Mouse (Mus musculus) forebrain, embryonic 16.5 days (tissue): ENCODE results near the gene Vwa1. TPM values are rescaled to one million over a fixed set of nuclear protein-coding genes. Genes with fewer than 3 reads are reported as not detected.
"Not testable (repeated sequence)": the region's sequence is repeated elsewhere in the genome, so short reads cannot be mapped to it uniquely, and the experiment has no call there.

ENCODE experiments used
- ATAC-seq: fragments of 200-750 bp; cut with Nextera tagmentation; 2 replicates; pipeline ENCODE4 v1.8.0; 2017; ENCODE audit warnings: mild to moderate bottlenecking, moderate library complexity
- H3K27ac ChIP-seq: fragments of 300-500 bp; sonication (generic); 2 replicates; pipeline ENCODE4 v1.5.1; 2014; ENCODE audit warnings: low read length, control low read depth
- H3K27me3 ChIP-seq: fragments of 300-500 bp; sonication (generic); replicated peaks from 2 replicates; pipeline ENCODE4 v1.6.1; 2014; ENCODE audit warnings: low read length; ENCODE audit not compliant: control insufficient read depth, insufficient read depth
- H3K36me3 ChIP-seq: fragments of 300-500 bp; sonication (generic); 2 replicates; pipeline ENCODE4 v1.6.1; 2014; ENCODE audit not compliant: control insufficient read depth, insufficient read depth
- H3K4me1 ChIP-seq: fragments of 300-500 bp; sonication (generic); replicated peaks from 2 replicates; pipeline ENCODE4 v1.6.1; 2014; ENCODE audit warnings: low read length; ENCODE audit not compliant: control insufficient read depth, insufficient read depth
- H3K4me2 ChIP-seq: fragments of 300-500 bp; sonication (generic); 2 replicates; pipeline ENCODE4 v1.6.1; 2014; ENCODE audit warnings: mild to moderate bottlenecking, low read length, control low read depth
- H3K4me3 ChIP-seq: fragments of 300-500 bp; sonication (generic); replicated peaks from 2 replicates; pipeline ENCODE4 v1.5.1; 2014; ENCODE audit warnings: mild to moderate bottlenecking, low read length, control low read depth
- H3K9ac ChIP-seq: fragments of 300-500 bp; sonication (generic); replicated peaks from 2 replicates; pipeline ENCODE4 v1.6.1; 2014; ENCODE audit warnings: low read depth, low read length, control low read depth
- H3K9me3 ChIP-seq: fragments of 300-500 bp; sonication (generic); 2 replicates; pipeline ENCODE4 v1.6.1; 2016; ENCODE audit warnings: low read length; ENCODE audit not compliant: control insufficient read depth
- WGBS: fragments of 180-500 bp; shearing (Covaris S2); extraction: QIAGEN DNeasy Blood & Tissue Kit; methylation state at CpG from one replicate; pipeline ENCODE4 v1.1.7; 2014; 5-methylcytosine and 5-hydroxymethylcytosine counted together
- polyA plus RNA-seq: library from polyadenylated mRNA; unstranded; fragments of >200 nt; fragmentation: Nextera tagmentation; extraction: Ambion mirVana; gene quantifications from 2 replicates; pipeline ENCODE4 v1.2.1, GENCODE M21; 2015

Gene Vwa1
- polyA plus RNA-seq, 1 experiment from 2014 or later = 27.3 TPM

DNA sequence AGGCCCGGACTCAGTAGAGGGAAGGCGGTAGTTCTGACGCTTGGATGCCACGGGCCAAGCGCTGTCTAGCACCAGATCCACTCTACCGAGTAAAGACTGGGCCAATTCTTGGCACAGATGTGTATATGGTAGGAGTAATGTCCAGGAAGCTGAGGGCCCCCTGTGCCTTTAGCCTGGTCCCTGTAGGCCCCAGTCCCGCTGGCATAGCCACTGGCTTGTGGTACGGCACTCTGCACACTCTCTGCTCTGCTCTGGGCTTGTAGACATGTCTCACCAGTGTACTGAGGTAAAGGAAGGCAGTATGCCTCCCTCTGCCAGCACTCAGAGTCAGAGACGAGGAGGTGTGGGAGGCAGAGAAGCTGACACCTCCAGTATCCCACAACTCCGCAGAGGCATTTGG is 33.8 kb downstream of the Vwa1 start:
- not testable (repeated sequence) for H3K27me3 ChIP-seq, H3K4me3 ChIP-seq, H3K27ac ChIP-seq, H3K9me3 ChIP-seq, H3K4me2 ChIP-seq, H3K9ac ChIP-seq, ATAC-seq
- Histone ChIP-seq H3K36me3 (peaks cover 12% of the 10 kb centered on the region; the same call in 1 of the 2 replicates), H3K4me1 (peaks cover 11% of the 10 kb centered on the region)
- 91% methylated on average over 10 of the region's 10 CpGs for WGBS

DNA sequence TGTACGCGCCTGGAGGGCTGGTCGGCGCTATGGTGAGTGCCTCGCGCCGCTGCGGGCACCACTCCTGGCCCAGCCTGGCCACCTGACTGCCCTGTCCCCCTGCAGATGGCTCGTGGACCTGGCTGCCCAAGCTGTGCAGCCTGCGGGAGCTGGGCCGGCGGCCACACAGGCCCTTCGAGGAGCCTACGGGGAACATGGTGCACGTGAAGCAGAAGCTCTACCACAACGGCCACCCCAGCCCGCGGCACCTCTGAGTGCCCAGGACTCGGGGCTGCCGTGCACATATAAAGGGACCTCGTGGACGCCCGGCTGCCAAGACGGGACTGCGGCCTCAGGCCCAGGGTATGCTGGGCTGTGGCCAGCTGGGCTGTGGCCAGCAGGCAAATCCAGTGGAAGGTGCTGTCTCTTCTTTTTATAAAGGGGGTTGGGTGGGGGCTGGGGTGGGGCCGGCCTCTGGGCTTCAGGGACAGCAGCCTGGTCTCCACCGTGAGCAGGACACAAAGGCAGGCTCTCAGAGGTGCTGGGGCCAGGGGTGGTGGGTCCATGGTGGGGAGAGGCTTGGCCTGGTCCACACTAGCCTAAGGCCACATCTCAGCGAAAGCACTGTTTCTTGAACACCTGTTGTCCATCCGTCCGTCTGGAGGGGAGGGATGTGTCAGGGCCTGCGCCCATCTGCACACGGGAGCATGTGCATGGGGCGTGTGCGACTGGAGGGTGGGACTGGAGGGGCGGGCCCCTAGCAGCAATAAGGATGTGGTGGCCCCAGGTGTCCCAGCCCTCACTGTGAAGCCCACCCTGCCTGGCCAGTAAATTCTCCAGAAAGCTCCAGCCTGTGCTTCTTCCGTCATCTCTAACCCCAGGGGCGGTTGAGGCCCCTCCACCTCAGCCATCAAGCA is 34.5 kb downstream of the Vwa1 start:
- peaks cover 14% of the 10 kb centered on the region for H3K4me1 ChIP-seq
- H3K4me2 ChIP-seq = no peak overlapping the region
- no peak for ATAC-seq
- 67% methylated on average over 37 of the region's 37 CpGs for WGBS
- no peaks in the 10 kb centered on the region for H3K27me3 ChIP-seq
- peaks cover 8% of the 10 kb centered on the region; the same call in 1 of the 2 replicates for H3K36me3 ChIP-seq
- H3K9ac ChIP-seq = no peak overlapping the region
- H3K4me3 ChIP-seq = no peak overlapping the region
- no peak overlapping the region for H3K27ac ChIP-seq
- H3K9me3 ChIP-seq = no peaks in the 10 kb centered on the region

DNA sequence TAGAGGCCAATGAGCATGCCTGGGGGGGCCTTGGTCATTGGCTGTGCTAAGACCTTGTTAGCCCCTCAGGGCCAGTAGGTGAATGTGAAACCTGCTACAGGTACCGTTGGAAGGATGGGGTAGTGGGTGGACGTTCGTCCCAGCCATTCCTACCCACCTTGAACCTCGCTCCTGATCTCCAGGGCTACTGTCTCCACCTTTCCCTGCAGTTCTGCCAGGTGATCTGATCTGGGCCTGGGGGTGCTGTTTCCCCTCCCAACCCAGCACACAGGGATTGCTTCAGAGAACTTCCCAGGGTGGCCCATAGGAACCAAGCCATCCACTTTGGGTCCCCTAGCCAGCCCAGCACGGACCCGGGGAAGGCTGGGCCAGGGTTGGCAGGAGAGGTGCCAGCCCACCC is 35.3 kb downstream of the Vwa1 start:
- H3K4me1 ChIP-seq = peaks cover 16% of the 10 kb centered on the region
- no peaks in the 10 kb centered on the region for H3K27me3 ChIP-seq
- no peak overlapping the region for H3K4me2 ChIP-seq
- peaks cover 4% of the 10 kb centered on the region; the same call in 1 of the 2 replicates for H3K36me3 ChIP-seq
- H3K9me3 ChIP-seq = no peaks in the 10 kb centered on the region
- no peak for ATAC-seq
- H3K9ac ChIP-seq = no peak overlapping the region
- 82% methylated on average over 6 of the region's 6 CpGs for whole genome bisulfite sequencing
- H3K4me3 ChIP-seq = no peak overlapping the region
- H3K27ac ChIP-seq = no peak overlapping the region

DNA sequence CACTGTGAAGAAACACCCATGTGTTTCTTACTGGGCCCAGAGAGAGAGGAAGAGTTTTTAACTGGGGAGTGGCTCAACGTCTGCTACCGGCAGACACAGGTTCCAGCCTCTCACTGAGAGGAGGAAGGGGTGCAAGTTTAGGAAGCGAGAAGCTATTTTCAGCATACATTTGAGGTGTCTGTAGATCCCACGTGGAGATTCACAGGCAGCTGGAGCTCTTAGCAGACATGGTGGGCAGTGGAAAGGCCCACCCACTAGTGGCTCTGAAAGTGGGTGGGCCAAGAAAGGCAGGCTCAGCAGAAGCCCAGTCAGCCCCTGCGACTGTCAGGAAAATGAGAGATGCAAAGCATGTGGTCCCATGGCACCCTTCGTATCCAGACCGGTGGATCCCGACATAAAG is 36.2 kb downstream of the Vwa1 start:
- H3K27ac ChIP-seq = no peak overlapping the region
- H3K27me3 ChIP-seq = no peaks in the 10 kb centered on the region
- 70% methylated on average over 8 of the region's 8 CpGs for WGBS
- H3K4me2 ChIP-seq = no peak overlapping the region
- H3K4me1 ChIP-seq = peaks cover 25% of the 10 kb centered on the region
- no peaks in the 10 kb centered on the region for H3K9me3 ChIP-seq
- H3K4me3 ChIP-seq = no peak overlapping the region
- ATAC-seq = no peak
- no peak overlapping the region for H3K9ac ChIP-seq
- H3K36me3 ChIP-seq = peaks cover 4% of the 10 kb centered on the region; the same call in 1 of the 2 replicates

DNA sequence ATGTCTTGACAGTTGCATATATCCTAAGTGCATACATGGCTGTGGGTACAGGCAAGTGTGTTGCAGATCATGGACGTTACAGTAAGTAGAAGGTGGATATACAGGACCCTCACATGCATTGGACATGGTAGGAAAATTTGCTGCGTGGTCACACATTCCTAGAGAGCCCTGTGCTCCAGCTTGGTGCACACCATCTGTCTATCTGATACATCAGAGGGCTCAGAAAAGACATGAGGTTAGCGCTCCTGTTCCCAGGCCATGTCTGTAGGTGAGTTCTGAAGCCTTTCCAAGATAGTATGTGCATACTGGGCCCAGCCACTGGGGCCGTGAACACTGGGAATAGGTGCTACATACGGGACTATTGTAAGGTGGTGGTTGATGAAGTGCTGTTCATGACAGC is 38.1 kb downstream of the Vwa1 start:
- Histone ChIP-seq H3K36me3 (no peaks in the 10 kb centered on the region), H3K4me1 (peaks cover 25% of the 10 kb centered on the region), H3K9me3 (no peaks in the 10 kb centered on the region), H3K4me2 (peak overlapping the region; percentile 97), H3K27me3 (no peaks in the 10 kb centered on the region), H3K4me3 (no peak overlapping the region; the same call in 1 of the 2 replicates), H3K27ac (no peak overlapping the region), H3K9ac (0 out of 2 replicates have a peak overlapping the region, but pooled peaks have one; percentile 95)
- no peak for ATAC-seq
- 86% methylated on average over 5 of the region's 5 CpGs for WGBS

DNA sequence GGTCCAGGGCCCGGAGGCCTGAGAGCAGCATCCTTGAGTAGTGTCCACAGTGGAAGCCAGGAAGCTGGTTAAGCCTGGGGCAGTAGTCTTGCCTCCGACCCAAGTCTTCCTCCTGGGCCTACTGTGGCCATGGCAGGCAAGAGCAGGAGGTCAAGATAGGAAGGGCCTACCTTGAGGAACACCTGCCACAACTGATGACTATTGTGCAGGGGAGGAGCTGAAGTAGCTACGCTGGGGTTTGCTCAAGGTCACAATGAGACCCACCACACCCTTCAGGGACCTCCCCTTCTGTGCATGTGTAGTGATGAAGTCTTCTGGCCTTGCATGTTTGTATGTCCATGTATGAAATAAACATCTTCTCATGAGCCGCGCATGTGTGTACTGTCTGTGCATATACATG is 38.7 kb downstream of the Vwa1 start:
- 59% methylated on average over 5 of the region's 5 CpGs for WGBS
- Histone ChIP-seq H3K27me3 (no peaks in the 10 kb centered on the region), H3K4me2 (peak overlapping the region; percentile 97), H3K9ac (peak overlapping the region; percentile 95), H3K27ac (peak overlapping the region; percentile 42; the same call in 1 of the 2 replicates), H3K9me3 (no peaks in the 10 kb centered on the region), H3K4me1 (peaks cover 25% of the 10 kb centered on the region), H3K36me3 (no peaks in the 10 kb centered on the region), H3K4me3 (peak overlapping the region; percentile 79)
- no peak for ATAC-seq

DNA sequence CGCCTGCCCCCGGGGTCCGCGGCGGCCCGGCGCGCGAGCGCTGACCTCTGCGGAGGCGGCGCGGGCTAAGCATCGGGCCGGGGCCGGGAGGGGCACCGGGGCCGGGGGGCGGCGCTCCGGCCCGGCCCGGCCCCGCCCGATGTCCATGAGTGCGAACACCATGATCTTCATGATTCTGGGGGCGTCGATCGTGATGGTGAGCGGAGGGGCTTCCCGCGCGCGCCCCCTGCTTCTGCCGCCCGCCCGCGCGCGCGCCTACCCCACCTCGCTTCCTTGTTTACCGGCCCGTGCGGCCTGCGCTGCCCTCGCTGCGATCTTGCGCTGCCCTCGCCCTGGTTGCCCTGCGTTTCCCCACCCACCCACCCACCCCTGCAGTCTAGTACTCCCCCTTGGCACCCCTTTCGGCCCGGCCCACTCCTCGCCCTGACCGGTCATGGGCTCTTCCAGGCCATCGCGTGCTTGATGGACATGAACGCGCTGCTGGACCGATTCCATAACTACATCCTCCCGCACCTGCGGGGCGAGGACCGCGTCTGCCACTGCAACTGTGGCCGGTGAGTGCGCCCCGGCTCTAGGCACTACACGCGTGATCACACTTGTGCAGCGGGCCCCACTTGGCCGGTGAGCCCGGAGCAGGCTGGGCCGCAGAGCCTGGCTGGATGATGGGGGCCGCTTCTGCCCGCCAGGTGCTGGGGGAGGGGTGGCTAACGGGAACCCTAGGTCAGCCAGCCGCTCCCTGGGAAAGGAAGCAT is 39.4 kb downstream of the Vwa1 start:
- under 1% methylated on average over 63 of the region's 79 CpGs for WGBS
- peak overlapping the region; percentile 79 for H3K4me3 ChIP-seq
- H3K27me3 ChIP-seq = no peaks in the 10 kb centered on the region
- no peaks in the 10 kb centered on the region for H3K9me3 ChIP-seq
- H3K9ac ChIP-seq = peak overlapping the region; percentile 95
- peak overlapping the region; percentile 97 for H3K4me2 ChIP-seq
- H3K4me1 ChIP-seq = peaks cover 25% of the 10 kb centered on the region
- H3K27ac ChIP-seq = peak overlapping the region; percentile 89
- H3K36me3 ChIP-seq = no peaks in the 10 kb centered on the region
- ATAC-seq = peak; percentile 52

DNA sequence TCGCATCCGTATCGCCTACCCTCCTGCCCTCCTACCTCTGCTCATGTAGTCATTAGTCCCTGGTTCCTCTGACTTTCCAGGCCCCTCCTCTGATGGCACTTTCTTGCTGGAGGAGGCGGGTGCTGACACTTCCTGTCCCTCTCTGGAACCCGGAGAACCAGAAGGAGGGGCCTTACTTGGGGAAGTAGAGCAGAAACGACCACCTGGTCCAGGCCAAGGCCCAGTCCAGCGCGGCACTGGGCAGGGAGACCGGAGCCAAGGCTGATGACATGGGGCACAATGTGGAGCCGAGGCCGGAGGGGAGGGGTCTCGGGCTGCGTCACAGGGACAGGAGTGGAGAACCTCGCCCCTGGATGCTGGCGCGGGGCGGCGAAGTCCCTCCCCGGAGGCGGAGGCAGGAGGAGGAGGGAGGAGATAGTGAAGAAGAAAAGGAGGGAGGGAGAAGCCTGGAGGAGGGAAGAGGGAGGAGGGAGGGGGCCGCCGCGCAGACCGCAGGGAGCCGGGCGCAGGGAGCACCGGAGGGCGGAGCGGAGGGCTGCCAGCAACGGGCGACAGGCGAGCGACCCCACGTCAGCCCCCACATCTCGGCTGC is 40.1 kb downstream of the Vwa1 start, which contains the start of gene Tmem240:
Gene Tmem240, plus strand, starts transcription at position 451 of the 592 bp plus-strand sequence.
- peak within 1 kb of the TSS; percentile 97 for H3K4me2 ChIP-seq
- peak; percentile 93 for ATAC-seq
- WGBS = under 1% methylated on average over 29 of the region's 35 CpGs

DNA sequence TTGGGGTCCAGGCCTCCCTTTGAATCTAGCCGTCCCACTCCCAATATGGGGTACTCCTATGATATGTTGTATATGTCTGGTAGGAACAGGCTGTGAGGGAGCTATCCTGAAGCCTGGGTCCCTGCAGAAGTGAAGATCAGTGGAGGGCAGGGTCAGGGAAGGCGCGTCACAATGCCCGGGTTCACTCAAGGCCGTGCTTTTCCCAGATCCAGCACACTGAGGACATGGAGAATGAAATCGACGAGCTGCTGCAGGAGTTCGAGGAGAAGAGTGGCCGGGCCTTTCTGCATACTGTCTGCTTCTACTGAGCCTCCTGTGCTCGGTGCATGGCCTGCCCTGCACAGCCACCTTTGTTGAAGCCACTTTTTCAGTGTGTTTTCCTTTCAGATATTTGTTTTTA is 41.2 kb downstream of the Vwa1 start:
- ATAC-seq = no peak
- H3K9me3 ChIP-seq = no peaks in the 10 kb centered on the region
- no peaks in the 10 kb centered on the region for H3K36me3 ChIP-seq
- no peak overlapping the region for H3K9ac ChIP-seq
- peaks cover 25% of the 10 kb centered on the region for H3K4me1 ChIP-seq
- no peaks in the 10 kb centered on the region for H3K27me3 ChIP-seq
- WGBS = 89% methylated on average over 10 of the region's 10 CpGs
- H3K27ac ChIP-seq = no peak overlapping the region
- no peak overlapping the region for H3K4me3 ChIP-seq
- no peak overlapping the region for H3K4me2 ChIP-seq

More for the DNA sequence above, 40.1 kb downstream of the Vwa1 start, which contains the start of gene Tmem240:
- no peaks in the 10 kb centered on the region for H3K9me3 ChIP-seq
- H3K27me3 ChIP-seq = no peaks in the 10 kb centered on the region
- peak within 1 kb of the TSS; percentile 89 for H3K27ac ChIP-seq
- no peaks in the 10 kb centered on the region for H3K36me3 ChIP-seq
- H3K9ac ChIP-seq = peak within 1 kb of the TSS; percentile 95
- H3K4me1 ChIP-seq = peaks cover 25% of the 10 kb centered on the region
- peak within 1 kb of the TSS; percentile 79 for H3K4me3 ChIP-seq
